Mouse (Mus musculus) T-helper 17 cell (primary cell): Measurements from ENCODE around the gene Arhgef15.
"Not testable (repeated sequence)": the region's sequence is repeated elsewhere in the genome, so short reads cannot be mapped to it uniquely, and the experiment has no call there.

Experiments used
- in situ Hi-C, 2 experiments: fragments of 300-600 bp; cut with MboI, MseI; formaldehyde crosslinking; loops; 1 replicate in 1 of 2; 2 replicates in 1 of 2; pipeline ENCODE4 v1.15.1; 2025; ENCODE audit warnings: high pct_unique_total_duplicates in 2 of 2

Arhgef15 gene

GRCm38 (mm10) chr11:68966554-68966953 lies 9.3 kb upstream of the Arhgef15 start:
- in situ Hi-C loops: loop anchor here in 1 of 2 experiments (5.0 kb wide), 1 partner anchor 71 kb away; no protein-coding TSS in a partner anchor

GRCm38 (mm10) chr11:68965845-68966244 lies 8.6 kb upstream of the Arhgef15 start:
- in situ Hi-C loops: loop anchor here in 1 of 2 experiments (5.0 kb wide), 1 partner anchor 71 kb away; no protein-coding TSS in a partner anchor

GRCm38 (mm10) chr11:68965050-68965449 lies 7.8 kb upstream of the Arhgef15 start:
- in situ Hi-C loops: loop anchor here in 1 of 2 experiments (5.0 kb wide), 1 partner anchor 72 kb away; no protein-coding TSS in a partner anchor

GRCm38 (mm10) chr11:68963405-68963804 lies 6.1 kb upstream of the Arhgef15 start:
- in situ Hi-C loops: no loop called here

- in situ Hi-C loops: not testable (repeated sequence)
Observed at GRCm38 (mm10) chr11:68962159-68962558, 4.9 kb upstream of the Arhgef15 start.

DNA sequence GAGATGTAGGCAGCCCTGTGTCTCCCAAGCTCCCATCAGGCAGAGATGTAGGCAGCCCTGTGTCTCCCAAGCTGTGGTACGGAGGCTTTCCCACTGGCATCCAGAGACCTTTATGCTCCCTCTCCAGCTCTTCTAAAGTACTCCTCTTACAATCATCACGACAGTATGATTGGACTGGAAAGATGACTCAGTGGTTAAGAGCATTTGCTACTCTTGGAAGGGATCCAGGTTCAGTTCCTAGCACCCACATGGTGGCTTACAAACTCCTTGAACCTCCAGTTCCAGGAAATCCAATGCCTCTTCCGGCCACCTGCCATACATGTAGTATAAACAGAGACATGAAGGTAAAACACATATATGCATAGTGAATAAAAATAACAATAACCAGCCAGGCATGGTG lies 4.3 kb upstream of the Arhgef15 start:
- in situ Hi-C loops: no loop called here

DNA sequence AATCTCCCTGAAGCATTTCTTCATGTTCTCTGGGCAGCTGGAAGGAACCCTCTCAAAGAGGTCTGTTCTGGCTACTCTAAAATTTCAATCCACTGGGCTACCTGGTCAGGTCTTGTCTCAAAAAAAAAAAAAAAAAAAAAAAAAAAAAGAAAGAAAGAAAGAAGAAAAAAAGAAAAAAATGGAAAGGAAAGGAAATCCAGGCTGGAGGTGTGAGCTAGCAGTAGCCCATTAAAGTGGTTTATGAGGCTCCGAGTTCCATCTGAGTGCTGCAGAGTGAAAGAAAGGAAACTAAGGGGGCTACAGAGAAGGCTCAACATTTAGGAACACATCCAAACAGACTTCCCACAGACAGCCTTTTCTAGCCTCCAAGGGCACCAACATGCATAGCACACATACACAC lies 691 bp upstream of the Arhgef15 start:
- in situ Hi-C loops: no loop called here

GRCm38 (mm10) chr11:68956697-68957096 lies 583 bp downstream of the Arhgef15 start:
- in situ Hi-C loops: no loop called here

DNA sequence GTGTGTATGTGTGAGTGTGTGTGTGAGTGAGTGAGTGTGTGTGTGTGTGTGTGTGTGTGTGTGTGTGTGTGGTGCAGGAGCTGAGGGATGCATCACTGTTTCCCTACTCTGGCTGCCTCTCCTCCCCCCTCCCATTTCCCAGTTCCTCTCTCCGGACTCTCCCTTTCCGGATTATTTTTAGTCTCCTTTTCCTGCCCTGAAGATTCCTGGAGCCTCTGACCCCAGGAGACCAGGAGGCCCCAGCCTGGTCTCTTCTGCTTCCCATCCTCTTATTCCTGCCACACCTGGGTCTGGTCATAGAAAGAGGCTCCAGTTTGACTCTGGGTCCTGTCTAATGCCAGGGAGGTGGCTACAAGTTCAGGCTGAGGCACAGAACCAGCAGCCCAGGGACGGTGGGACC lies 1.2 kb downstream of the Arhgef15 start:
- in situ Hi-C loops: no loop called here

DNA sequence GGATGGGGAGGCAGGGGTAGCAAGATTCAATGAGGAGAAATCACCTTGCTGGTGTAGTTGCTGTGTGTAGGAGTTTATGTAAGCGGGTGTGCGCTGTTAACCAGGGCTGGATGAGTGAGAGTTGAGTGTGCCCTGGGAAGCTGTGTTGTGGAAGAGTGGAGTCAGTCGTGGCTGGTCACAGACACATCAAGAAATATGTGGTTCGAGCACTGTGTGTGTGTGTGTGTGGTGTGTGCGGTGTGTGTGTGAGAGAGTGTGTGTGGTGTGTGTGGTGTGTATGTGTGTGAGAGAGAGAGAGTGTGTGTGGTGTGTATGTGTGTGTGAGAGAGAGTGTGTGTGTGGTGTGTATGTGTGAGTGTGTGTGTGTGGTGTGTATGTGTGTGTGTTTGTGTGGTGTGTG lies 1.8 kb downstream of the Arhgef15 start:
- in situ Hi-C loops: no loop called here

GRCm38 (mm10) chr11:68954408-68954807 lies 2.9 kb downstream of the Arhgef15 start:
- in situ Hi-C loops: no loop called here

DNA sequence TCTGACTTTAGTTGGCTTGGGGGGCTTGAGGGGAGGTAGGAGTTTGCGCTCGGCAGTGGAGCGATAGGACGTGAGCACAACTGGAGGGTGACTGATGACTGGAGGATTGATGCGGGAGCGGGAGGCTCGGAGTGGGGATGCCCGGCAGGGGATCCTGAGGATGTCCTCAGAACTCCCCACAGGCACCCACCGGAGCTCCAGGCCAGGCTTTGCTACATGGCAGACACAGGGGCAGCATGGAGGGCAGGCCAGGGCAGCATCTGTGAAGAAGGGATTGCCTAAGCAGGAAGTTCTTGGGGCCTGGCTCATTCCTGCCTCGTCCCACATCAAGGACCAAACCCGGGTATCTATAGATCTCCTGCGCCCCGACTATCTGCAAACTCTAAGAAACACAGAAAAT lies 3.4 kb downstream of the Arhgef15 start:
- in situ Hi-C loops: no loop called here

- in situ Hi-C loops: loop anchor here in 1 of 2 experiments (10.0 kb wide), 1 partner anchor 1283 kb away; no protein-coding TSS in a partner anchor
Observed at GRCm38 (mm10) chr11:68947542-68947993, 9.7 kb downstream of the Arhgef15 start.

- in situ Hi-C loops: loop anchor here in 1 of 2 experiments (10.0 kb wide), 1 partner anchor 1282 kb away; no protein-coding TSS in a partner anchor
Observed at GRCm38 (mm10) chr11:68946806-68947440, 10.4 kb downstream of the Arhgef15 start.

GRCm38 (mm10) chr11:68946001-68946400 lies 11.3 kb downstream of the Arhgef15 start:
- in situ Hi-C loops: loop anchor here in 1 of 2 experiments (10.0 kb wide), 1 partner anchor 1281 kb away; no protein-coding TSS in a partner anchor

GRCm38 (mm10) chr11:68945245-68945644 lies 12.0 kb downstream of the Arhgef15 start:
- in situ Hi-C loops: loop anchor here in 1 of 2 experiments (10.0 kb wide), 1 partner anchor 1280 kb away; no protein-coding TSS in a partner anchor

DNA sequence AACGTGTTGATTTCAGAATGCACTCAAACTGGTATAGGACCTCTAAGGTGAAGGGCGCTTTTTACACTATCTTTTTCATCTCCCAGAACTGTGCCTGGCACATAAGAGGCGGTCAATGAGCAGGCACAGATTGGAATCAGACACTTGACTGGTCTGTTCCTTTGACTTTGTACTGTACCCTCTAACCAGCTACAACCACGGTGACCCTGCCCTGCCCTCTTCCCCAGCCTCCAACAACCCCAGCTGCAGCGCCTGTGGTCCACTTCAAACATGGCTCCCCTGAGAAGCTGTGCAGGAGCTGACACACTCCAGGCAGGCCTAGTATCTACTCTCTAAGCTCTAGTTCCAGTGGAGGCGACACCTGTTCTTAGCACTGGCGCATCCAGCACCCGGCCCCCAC lies 14.5 kb downstream of the Arhgef15 start:
- in situ Hi-C loops: loop anchor here in 1 of 2 experiments (10.0 kb wide), 1 partner anchor 1278 kb away; no protein-coding TSS in a partner anchor

- in situ Hi-C loops: loop anchor here in 1 of 2 experiments (10.0 kb wide), 1 partner anchor 1276 kb away; no protein-coding TSS in a partner anchor
Observed at GRCm38 (mm10) chr11:68940516-68940915, 16.8 kb downstream of the Arhgef15 start.

GRCm38 (mm10) chr11:68939451-68940304 lies 17.6 kb downstream of the Arhgef15 start:
- in situ Hi-C loops: loop anchor here in 1 of 2 experiments (10.0 kb wide), 1 partner anchor 1275 kb away; no protein-coding TSS in a partner anchor

DNA sequence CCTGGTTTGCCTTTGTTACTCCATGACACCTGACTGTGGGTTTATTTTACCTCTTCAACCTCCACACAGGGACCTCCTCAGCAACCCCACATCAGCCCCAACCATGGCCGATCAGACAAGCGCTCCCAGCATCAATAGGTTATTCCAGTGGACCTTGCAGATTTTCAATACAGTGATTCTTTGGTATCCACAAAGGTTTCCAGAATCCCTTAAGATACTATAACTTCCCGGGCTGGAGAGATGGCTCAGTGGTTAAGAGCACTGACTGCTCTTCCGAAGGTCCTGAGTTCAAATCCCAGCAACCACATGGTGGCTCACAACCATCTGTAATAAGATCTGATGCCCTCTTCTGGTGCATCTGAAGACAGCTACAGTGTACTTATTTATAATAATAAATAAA lies 20.3 kb downstream of the Arhgef15 start:
- in situ Hi-C loops: not testable (repeated sequence)

DNA sequence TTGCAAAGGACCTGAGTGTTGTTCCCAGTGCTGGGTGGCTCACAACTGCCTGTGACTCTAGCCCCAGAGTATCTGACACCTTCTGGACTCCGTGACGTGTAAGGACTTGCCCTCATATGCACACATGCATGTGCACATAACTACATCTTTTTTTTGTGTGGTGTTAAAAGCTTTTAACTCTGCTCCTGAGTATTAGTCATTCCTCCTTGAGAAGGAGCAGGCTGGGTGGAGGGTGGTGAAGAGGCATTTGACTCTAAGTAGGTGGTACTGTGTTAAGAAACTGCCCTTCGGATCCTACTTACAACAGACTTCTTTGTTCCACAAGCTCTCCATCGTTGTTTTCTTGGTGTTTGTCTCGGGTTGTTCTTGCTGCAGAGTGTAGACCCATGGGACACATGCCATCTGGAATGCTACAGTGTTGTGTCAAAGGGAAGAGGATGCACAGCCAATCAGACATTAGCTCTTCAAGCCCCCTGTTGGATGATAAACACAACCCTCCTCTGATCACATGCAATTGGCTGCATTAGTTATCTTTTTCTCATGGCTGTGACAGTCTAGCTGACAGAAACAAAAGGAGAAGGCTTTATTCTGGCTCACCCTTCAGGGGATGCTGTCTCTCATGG lies 23.3 kb downstream of the Arhgef15 start:
- in situ Hi-C loops: no loop called here
